Mouse (Mus musculus): ENCODE results near the gene Ppp1r12c.
A peak's percentile ranks its signal among the peaks of the same experiment; 100 is the strongest.

Ppp1r12c gene

DNA sequence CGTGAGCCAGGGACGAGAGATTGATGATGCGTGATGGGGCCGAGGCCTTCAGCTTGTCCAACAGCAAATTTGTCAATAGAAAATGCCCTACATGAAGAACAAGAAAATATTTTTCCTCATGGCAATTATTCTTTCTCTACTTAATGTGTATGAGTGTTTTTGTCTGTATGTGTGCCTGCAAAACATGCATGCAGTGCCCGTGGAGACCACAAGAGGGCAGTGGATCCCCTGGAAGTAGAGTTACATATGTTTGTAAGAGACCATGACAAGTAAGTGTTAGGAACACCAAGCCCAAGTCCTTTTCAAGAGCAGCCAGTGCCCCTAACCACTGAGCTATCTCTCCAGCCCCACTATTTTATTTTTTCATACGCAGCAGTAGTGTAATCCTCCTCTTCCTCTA, 69.9 kb downstream of the Ppp1r12c start:
- DNase-seq (ENCODE audit: low read depth, low spot score) = peak; percentile 51
